ENCODE assay signal across 8 mouse cellular contexts in genomic region chr2:118637888-118638526, GRCm38 (mm10). TPM values are rescaled to one million over a fixed set of nuclear protein-coding genes. Genes with fewer than 3 reads are reported as not detected.
DNase-seq lines count a peak whose midpoint lies in the region; ATAC-seq and TF ChIP-seq lines count a peak whose summit lies in the region.

No protein-coding gene starts in this region.

- ATAC-seq in erythroblast, adult 5-6 weeks (replicated peaks; ENCODE audit: low FRiP score, poor library complexity, severe bottlenecking) = peak; percentile 86

- TF ChIP-seq CTCF in ES-Bruce4 (IDR thresholded peaks at IDR 0.05; ENCODE audit: low read depth, low read length) = peak; percentile 30
- peak; percentile 53; the same call in 1 of the 2 replicates for TF ChIP-seq CTCF in lung, adult 2 months (IDR thresholded peaks at IDR 0.05; ENCODE audit: insufficient read depth, low read length)

- peaks cover 76% of the 10 kb centered on the region for H3K36me3 ChIP-seq in ES-Bruce4 (ENCODE audit: control insufficient read depth, insufficient read depth, low read length, poor library complexity, severe bottlenecking)

- no peaks in the 10 kb centered on the region for H3K4me1 ChIP-seq in ES-Bruce4 (ENCODE audit: control insufficient read depth, insufficient read depth, low read length)
- H3K4me1 ChIP-seq in lung, adult 2 months (ENCODE audit: control insufficient read depth, insufficient read depth, low read length) = no peaks in the 10 kb centered on the region

- H3K9me3 ChIP-seq in ES-Bruce4 (replicated peaks; ENCODE audit: control insufficient read depth, insufficient read depth, low read length, poor library complexity, severe bottlenecking) = no peaks in the 10 kb centered on the region

- no peaks in the 10 kb centered on the region for H3K27me3 ChIP-seq in ES-Bruce4 (ENCODE audit: control insufficient read depth, insufficient read depth, low read length, poor library complexity, severe bottlenecking)

- H3K27ac ChIP-seq in ES-Bruce4 (ENCODE audit: insufficient read depth, low read length) = peak overlapping the region; percentile 68; the same call in 1 of the 2 replicates

- H3K9ac ChIP-seq in ES-Bruce4 (ENCODE audit: low read depth, poor library complexity, severe bottlenecking) = no peak overlapping the region

- TF ChIP-seq POLR2A in ES-Bruce4 (IDR thresholded peaks at IDR 0.05; ENCODE audit: insufficient read depth, low read length) = no peak
- no peak for TF ChIP-seq POLR2A in lung, adult 2 months (IDR thresholded peaks at IDR 0.05; ENCODE audit: borderline replicate concordance, extremely low read depth, low read depth, low read length)

- peak; percentile 77 for DNase-seq in brain, adult 2 months (ENCODE audit: low read depth, low spot score)
- DNase-seq in heart, postnatal 4 days = peak; percentile 83
- DNase-seq in layer of hippocampus, adult 11-12 months (ENCODE audit: low spot score) = peak; percentile 76
- peak; percentile 75 for DNase-seq in lung, adult 2 months
- DNase-seq in ovary, postnatal 14 days (ENCODE audit: low spot score) = peak; percentile 77
- peak; percentile 55 to 79 for DNase-seq in thymus, postnatal 10 days (ENCODE audit: low spot score in 2 of 2)

- no peak overlapping the region for H3K4me3 ChIP-seq in ES-Bruce4 (ENCODE audit: low read depth, low read length)
- no peak overlapping the region for H3K4me3 ChIP-seq in lung, adult 2 months (replicated peaks; ENCODE audit: extremely low read depth, low read depth, low read length)

- WGBS in lung, adult 2 months = 36% methylated on average over 8 of the region's 8 CpGs

- TF ChIP-seq EP300 in ES-Bruce4 (IDR thresholded peaks at IDR 0.05; ENCODE audit: insufficient read depth, low read depth, low read length) = no peak

RNA-seq across cellular contexts. Expression of gene Pak6, which starts 25.1 kb away (rescaled TPM):
- polyA plus RNA-seq in ES-Bruce4 (2011; ENCODE audit: insufficient read depth, insufficient read length, low read depth, missing spikeins) = 2.1 and 2.3 TPM in 2 replicates
- not detected in 2 replicates for total RNA-seq in erythroblast, adult 5-6 weeks (2015; ENCODE audit: low replicate concordance)
- total RNA-seq in erythroblast, adult 5-6 weeks (2017; ENCODE audit: low replicate concordance) = 0.77 TPM in 1 of 2 replicates, not detected in the other
- total RNA-seq in heart, postnatal 4 days (2021) = 10 to 100 TPM; 14.0 to 14.2 TPM
- 8.2 and 11.8 TPM in 2 replicates for polyA plus RNA-seq in lung, adult 2 months (2012; rRNA removed)

RNA-seq across cellular contexts. Expression of gene Bub1b, which starts 40.0 kb away (rescaled TPM):
- polyA plus RNA-seq in ES-Bruce4 (2011; ENCODE audit: insufficient read depth, insufficient read length, low read depth, missing spikeins) = 189 TPM in 2 replicates
- 21.7 and 41.2 TPM in 2 replicates for total RNA-seq in erythroblast, adult 5-6 weeks (2015; ENCODE audit: low replicate concordance)
- total RNA-seq in erythroblast, adult 5-6 weeks (2017; ENCODE audit: low replicate concordance) = 36.4 and 48.5 TPM in 2 replicates
- 10 to 100 TPM; 39.5 to 50.3 TPM for total RNA-seq in heart, postnatal 4 days (2021)
- polyA plus RNA-seq in lung, adult 2 months (2012; rRNA removed) = 1.0 and 2.7 TPM in 2 replicates

Comparison
In these comparisons a context has a peak if more than half of its experiments do, and no peak if none do; other contexts are left out.
1. RNA of gene Pak6, which starts 25.1 kb away (total RNA-seq): 14.0 to 14.2 TPM in heart, postnatal 4 days; 0.77 TPM in erythroblast, adult 5-6 weeks; every median in the first group is over 4 times any median in the second.
2. Peak in every context shown above with its lines, with median percentiles within 50 percentile points of each other: DNase-seq.